Mouse (Mus musculus): ENCODE measurements around the gene Krt28. TPM values are rescaled to one million over a fixed set of nuclear protein-coding genes. Genes with fewer than 3 reads are reported as not detected.

Gene Krt28
- polyA plus RNA-seq, 1 experiment from 2014 or later = 0.17 TPM

- Histone ChIP-seq H3K27ac (no peak overlapping the region), H3K4me3 (no peak overlapping the region), H3K27me3 (0 out of 2 replicates have a peak, but pooled peaks cover 5% of the 10 kb centered on the region), H3K4me1 (no peaks in the 10 kb centered on the region), H3K4me2 (no peak overlapping the region), H3K9ac (no peak overlapping the region), H3K36me3 (ENCODE audit: poor library complexity, severe bottlenecking) (no peaks in the 10 kb centered on the region), H3K9me3 (replicated peaks) (no peaks in the 10 kb centered on the region)
- ATAC-seq = no peak
- WGBS = 91% methylated on average over 8 of the region's 8 CpGs
Observed at GRCm38 (mm10) chr11:99361423-99361822, 13.3 kb downstream of the Krt28 start.

- Histone ChIP-seq H3K4me3 (no peak within 1 kb of the TSS), H3K36me3 (ENCODE audit: poor library complexity, severe bottlenecking) (no peaks in the 10 kb centered on the region), H3K4me2 (no peak within 1 kb of the TSS), H3K27me3 (no peaks in the 10 kb centered on the region), H3K9ac (no peak within 1 kb of the TSS), H3K27ac (no peak within 1 kb of the TSS), H3K4me1 (no peaks in the 10 kb centered on the region), H3K9me3 (replicated peaks) (no peaks in the 10 kb centered on the region)
- no peak for ATAC-seq
- 79% methylated on average over 12 of the region's 12 CpGs for WGBS
Observed at GRCm38 (mm10) chr11:99351004-99351403, 23.7 kb downstream of the Krt28 start, which contains the start of gene Krt27. Krt27 (minus strand) TSS chr11:99351104.

GRCm38 (mm10) chr11:99339299-99339847 is 35.3 kb downstream of the Krt28 start:
- WGBS = 41% methylated on average over 11 of the region's 11 CpGs
- H3K9ac ChIP-seq = no peak overlapping the region
- H3K4me3 ChIP-seq = no peak overlapping the region
- no peaks in the 10 kb centered on the region for H3K27me3 ChIP-seq
- H3K27ac ChIP-seq = no peak overlapping the region
- H3K9me3 ChIP-seq (replicated peaks) = no peaks in the 10 kb centered on the region
- H3K36me3 ChIP-seq (ENCODE audit: poor library complexity, severe bottlenecking) = no peaks in the 10 kb centered on the region
- ATAC-seq = no peak
- peaks cover 4% of the 10 kb centered on the region; the same call in 1 of the 2 replicates for H3K4me1 ChIP-seq
- no peak overlapping the region for H3K4me2 ChIP-seq

GRCm38 (mm10) chr11:99337866-99338265 is 36.8 kb downstream of the Krt28 start, which contains the start of gene Krt26:
Krt26 (minus strand) TSS chr11:99337966.
- H3K4me3 ChIP-seq = no peak within 1 kb of the TSS
- H3K27me3 ChIP-seq = no peaks in the 10 kb centered on the region
- no peak within 1 kb of the TSS for H3K4me2 ChIP-seq
- 92% methylated on average over 11 of the region's 11 CpGs for WGBS
- H3K36me3 ChIP-seq (ENCODE audit: poor library complexity, severe bottlenecking) = no peaks in the 10 kb centered on the region
- no peak for ATAC-seq
- H3K4me1 ChIP-seq = peaks cover 4% of the 10 kb centered on the region; the same call in 1 of the 2 replicates
- H3K27ac ChIP-seq = no peak within 1 kb of the TSS
- H3K9me3 ChIP-seq (replicated peaks) = no peaks in the 10 kb centered on the region
- no peak within 1 kb of the TSS for H3K9ac ChIP-seq

GRCm38 (mm10) chr11:99333426-99333825 is 41.3 kb downstream of the Krt28 start:
- 69% methylated on average over 13 of the region's 13 CpGs for WGBS
- no peaks in the 10 kb centered on the region for H3K27me3 ChIP-seq
- H3K9me3 ChIP-seq (replicated peaks) = no peaks in the 10 kb centered on the region
- no peak overlapping the region for H3K27ac ChIP-seq
- no peaks in the 10 kb centered on the region for H3K4me1 ChIP-seq
- no peak overlapping the region for H3K4me3 ChIP-seq
- no peaks in the 10 kb centered on the region for H3K36me3 ChIP-seq (ENCODE audit: poor library complexity, severe bottlenecking)
- no peak overlapping the region for H3K9ac ChIP-seq
- no peak for ATAC-seq
- H3K4me2 ChIP-seq = no peak overlapping the region

GRCm38 (mm10) chr11:99329655-99330054 is 45.0 kb downstream of the Krt28 start:
- no peaks in the 10 kb centered on the region for H3K27me3 ChIP-seq
- WGBS = 79% methylated on average over 2 of the region's 2 CpGs
- no peak overlapping the region for H3K4me2 ChIP-seq
- no peak overlapping the region for H3K9ac ChIP-seq
- no peaks in the 10 kb centered on the region for H3K4me1 ChIP-seq
- no peak for ATAC-seq
- H3K27ac ChIP-seq = no peak overlapping the region
- no peaks in the 10 kb centered on the region for H3K36me3 ChIP-seq (ENCODE audit: poor library complexity, severe bottlenecking)
- H3K4me3 ChIP-seq = no peak overlapping the region
- H3K9me3 ChIP-seq (replicated peaks) = no peaks in the 10 kb centered on the region

GRCm38 (mm10) chr11:99322851-99323250 is 51.9 kb downstream of the Krt28 start, which contains the start of gene Krt25:
Krt25 (minus strand) TSS chr11:99322951.
- Histone ChIP-seq H3K27me3 (no peaks in the 10 kb centered on the region), H3K27ac (no peak within 1 kb of the TSS), H3K9me3 (replicated peaks) (no peaks in the 10 kb centered on the region), H3K36me3 (ENCODE audit: poor library complexity, severe bottlenecking) (no peaks in the 10 kb centered on the region), H3K4me2 (no peak within 1 kb of the TSS), H3K9ac (no peak within 1 kb of the TSS), H3K4me3 (no peak within 1 kb of the TSS), H3K4me1 (no peaks in the 10 kb centered on the region)
- no peak for ATAC-seq
- 94% methylated on average over 11 of the region's 11 CpGs for WGBS

- 92% methylated on average over 14 of the region's 14 CpGs for WGBS
- no peak overlapping the region for H3K9ac ChIP-seq
- no peak overlapping the region for H3K27ac ChIP-seq
- peaks cover 4% of the 10 kb centered on the region; the same call in 1 of the 2 replicates for H3K4me1 ChIP-seq
- no peak overlapping the region for H3K4me3 ChIP-seq
- H3K4me2 ChIP-seq = no peak overlapping the region
- H3K27me3 ChIP-seq = no peaks in the 10 kb centered on the region
- ATAC-seq = no peak
- H3K9me3 ChIP-seq (replicated peaks) = no peaks in the 10 kb centered on the region
- H3K36me3 ChIP-seq (ENCODE audit: poor library complexity, severe bottlenecking) = no peaks in the 10 kb centered on the region
Observed at GRCm38 (mm10) chr11:99321094-99321493, 53.6 kb downstream of the Krt28 start.

GRCm38 (mm10) chr11:99319127-99319526 is 55.6 kb downstream of the Krt28 start:
- no peaks in the 10 kb centered on the region for H3K9me3 ChIP-seq (replicated peaks)
- no peak for ATAC-seq
- H3K4me3 ChIP-seq = no peak overlapping the region
- no peak overlapping the region for H3K27ac ChIP-seq
- WGBS = 82% methylated on average over 9 of the region's 9 CpGs
- H3K36me3 ChIP-seq (ENCODE audit: poor library complexity, severe bottlenecking) = no peaks in the 10 kb centered on the region
- H3K4me2 ChIP-seq = no peak overlapping the region
- peaks cover 4% of the 10 kb centered on the region; the same call in 1 of the 2 replicates for H3K4me1 ChIP-seq
- no peak overlapping the region for H3K9ac ChIP-seq
- no peaks in the 10 kb centered on the region for H3K27me3 ChIP-seq

- H3K9ac ChIP-seq = no peak overlapping the region; the same call in 1 of the 2 replicates
- ATAC-seq = no peak
- H3K4me2 ChIP-seq = no peak overlapping the region
- H3K4me1 ChIP-seq = peaks cover 4% of the 10 kb centered on the region; the same call in 1 of the 2 replicates
- no peak overlapping the region for H3K27ac ChIP-seq
- H3K9me3 ChIP-seq (replicated peaks) = no peaks in the 10 kb centered on the region
- no peaks in the 10 kb centered on the region for H3K36me3 ChIP-seq (ENCODE audit: poor library complexity, severe bottlenecking)
- 71% methylated on average over 8 of the region's 8 CpGs for WGBS
- H3K4me3 ChIP-seq = no peak overlapping the region
- no peaks in the 10 kb centered on the region for H3K27me3 ChIP-seq
Observed at GRCm38 (mm10) chr11:99316543-99316942, 58.2 kb downstream of the Krt28 start.

Other genes starting within 250 kb of the Krt28 start
- gene Ccr7, start 219.8 kb downstream of the Krt28 start, polyA plus RNA-seq (2015; fragmentation: Nextera tagmentation; extraction: Ambion mirVana) = 0.14 TPM in 1 of 2 replicates, not detected in the other
- gene Smarce1, start 143.9 kb downstream of the Krt28 start, polyA plus RNA-seq (2015; fragmentation: Nextera tagmentation; extraction: Ambion mirVana) = 375 and 388 TPM in 2 replicates
- gene Krt222, start 130.8 kb downstream of the Krt28 start, polyA plus RNA-seq (2015; fragmentation: Nextera tagmentation; extraction: Ambion mirVana) = 0.97 and 1.4 TPM in 2 replicates
- gene Krt24, start 89.6 kb downstream of the Krt28 start, polyA plus RNA-seq (2015; fragmentation: Nextera tagmentation; extraction: Ambion mirVana) = not detected in 2 replicates
- gene Krt25, start 52.0 kb downstream of the Krt28 start, polyA plus RNA-seq (2015; fragmentation: Nextera tagmentation; extraction: Ambion mirVana) = not detected in 2 replicates
- gene Krt26, start 36.9 kb downstream of the Krt28 start, polyA plus RNA-seq (2015; fragmentation: Nextera tagmentation; extraction: Ambion mirVana) = 0.09 TPM in 1 of 2 replicates, not detected in the other
- gene Krt27, start 23.8 kb downstream of the Krt28 start, polyA plus RNA-seq (2015; fragmentation: Nextera tagmentation; extraction: Ambion mirVana) = not detected in 2 replicates
- gene Krt10, start 14.5 kb upstream of the Krt28 start, polyA plus RNA-seq (2015; fragmentation: Nextera tagmentation; extraction: Ambion mirVana) = 31.4 and 39.8 TPM in 2 replicates
- gene Krt12, start 47.4 kb upstream of the Krt28 start, polyA plus RNA-seq (2015; fragmentation: Nextera tagmentation; extraction: Ambion mirVana) = 0.15 TPM in 1 of 2 replicates, not detected in the other
- gene Krt20, start 63.2 kb upstream of the Krt28 start, polyA plus RNA-seq (2015; fragmentation: Nextera tagmentation; extraction: Ambion mirVana) = 0.11 TPM in 1 of 2 replicates, not detected in the other
- gene Krt23, start 118.2 kb upstream of the Krt28 start, polyA plus RNA-seq (2015; fragmentation: Nextera tagmentation; extraction: Ambion mirVana) = not detected in 2 replicates
- gene Krt39, start 146.4 kb upstream of the Krt28 start, polyA plus RNA-seq (2015; fragmentation: Nextera tagmentation; extraction: Ambion mirVana) = not detected in 2 replicates
- gene Krt40, start 168.3 kb upstream of the Krt28 start, polyA plus RNA-seq (2015; fragmentation: Nextera tagmentation; extraction: Ambion mirVana) = not detected in 2 replicates
- gene Krtap3-3, start 176.0 kb upstream of the Krt28 start, polyA plus RNA-seq (2015; fragmentation: Nextera tagmentation; extraction: Ambion mirVana) = not detected in 2 replicates
- gene Krtap3-2, start 181.9 kb upstream of the Krt28 start, polyA plus RNA-seq (2015; fragmentation: Nextera tagmentation; extraction: Ambion mirVana) = not detected in 2 replicates
- not detected in 2 replicates for gene Gm11939, start 184.6 kb upstream of the Krt28 start, polyA plus RNA-seq (2015; fragmentation: Nextera tagmentation; extraction: Ambion mirVana)
- gene Krtap3-1, start 191.7 kb upstream of the Krt28 start, polyA plus RNA-seq (2015; fragmentation: Nextera tagmentation; extraction: Ambion mirVana) = not detected in 2 replicates
- gene Krtap1-5, start 206.1 kb upstream of the Krt28 start, polyA plus RNA-seq (2015; fragmentation: Nextera tagmentation; extraction: Ambion mirVana) = not detected in 2 replicates
- not detected in 2 replicates for gene Krtap1-4, start 208.8 kb upstream of the Krt28 start, polyA plus RNA-seq (2015; fragmentation: Nextera tagmentation; extraction: Ambion mirVana)
- not detected in 2 replicates for gene Krtap1-3, start 216.4 kb upstream of the Krt28 start, polyA plus RNA-seq (2015; fragmentation: Nextera tagmentation; extraction: Ambion mirVana)
- not detected in 2 replicates for gene Krtap9-3, start 223.2 kb upstream of the Krt28 start, polyA plus RNA-seq (2015; fragmentation: Nextera tagmentation; extraction: Ambion mirVana)
- not detected in 2 replicates for gene Gm11938, start 228.4 kb upstream of the Krt28 start, polyA plus RNA-seq (2015; fragmentation: Nextera tagmentation; extraction: Ambion mirVana)
- not detected in 2 replicates for gene Gm11937, start 235.3 kb upstream of the Krt28 start, polyA plus RNA-seq (2015; fragmentation: Nextera tagmentation; extraction: Ambion mirVana)
- gene Krtap2-4, start 239.9 kb upstream of the Krt28 start, polyA plus RNA-seq (2015; fragmentation: Nextera tagmentation; extraction: Ambion mirVana) = not detected in 2 replicates
- gene Gm11562, start 245.5 kb upstream of the Krt28 start, polyA plus RNA-seq (2015; fragmentation: Nextera tagmentation; extraction: Ambion mirVana) = not detected in 2 replicates